Mouse (Mus musculus) hindbrain, postnatal 0 days (tissue): ENCODE measurements around the gene Ptprz1. TPM values are rescaled to one million over a fixed set of nuclear protein-coding genes. Genes with fewer than 3 reads are reported as not detected.

Source experiments
- ATAC-seq: fragments of 200-750 bp; cut with Nextera tagmentation; 2 replicates; pipeline ENCODE4 v1.8.0; 2017; ENCODE audit warnings: mild to moderate bottlenecking, moderate TSS enrichment, moderate library complexity
- DNase-seq: peaks from one replicate; pipeline ENCODE4 v3.0.0-alpha.2; 2015; ENCODE audit warnings: low spot score
- H3K27ac ChIP-seq: fragments of 300-500 bp; sonication (generic); 2 replicates; pipeline ENCODE4 v1.5.1; 2014; ENCODE audit warnings: mild to moderate bottlenecking
- H3K27me3 ChIP-seq: fragments of 300-500 bp; sonication (generic); 2 replicates; pipeline ENCODE4 v1.6.1; 2014; ENCODE audit warnings: low read length, mixed read lengths; ENCODE audit not compliant: insufficient read depth
- H3K36me3 ChIP-seq: fragments of 300-500 bp; sonication (generic); 2 replicates; pipeline ENCODE4 v1.6.1; 2014; ENCODE audit warnings: low read length, mixed read lengths; ENCODE audit not compliant: insufficient read depth
- H3K4me1 ChIP-seq: fragments of 300-500 bp; sonication (generic); 2 replicates; pipeline ENCODE4 v1.6.1; 2014; ENCODE audit warnings: antibody characterized with exemption, low read length, mixed read lengths; ENCODE audit not compliant: insufficient read depth
- H3K4me2 ChIP-seq: fragments of 300-500 bp; sonication (generic); 2 replicates; pipeline ENCODE4 v1.6.1; 2014; ENCODE audit warnings: low read depth, mild to moderate bottlenecking, low read length, moderate library complexity, mixed read lengths
- H3K4me3 ChIP-seq: fragments of 300-500 bp; sonication (generic); 2 replicates; pipeline ENCODE4 v1.5.1; 2014; ENCODE audit warnings: low read length
- H3K9ac ChIP-seq: fragments of 300-500 bp; sonication (generic); replicated peaks from 2 replicates; pipeline ENCODE4 v1.6.1; 2014; ENCODE audit warnings: mild to moderate bottlenecking, low read length, moderate library complexity, mixed read lengths
- H3K9me3 ChIP-seq: fragments of 300-500 bp; sonication (generic); 2 replicates; pipeline ENCODE4 v1.6.1; 2016; ENCODE audit warnings: low read length, mixed read lengths
- CTCF ChIP-seq: IDR thresholded peaks from 2 replicates; pipeline ENCODE4 v1.5.1; 2016; ENCODE audit warnings: antibody characterized with exemption, control low read depth, low read depth
- WGBS: fragments of 180-500 bp; shearing (Covaris S2); extraction: QIAGEN DNeasy Blood & Tissue Kit; methylation state at CpG from one replicate; pipeline ENCODE4 v1.1.7; 2014; 5-methylcytosine and 5-hydroxymethylcytosine counted together
- polyA plus RNA-seq: library from polyadenylated mRNA; unstranded; fragments of >200 nt; fragmentation: Nextera tagmentation; extraction: Ambion mirVana; gene quantifications from 2 replicates; pipeline ENCODE4 v1.2.1, GENCODE M21; 2015
- total RNA-seq: library from RNA; depleted of rRNA; stranded (reverse); fragments of >200 nt; gene quantifications from 2 replicates; pipeline ENCODE4 v1.2.3, GENCODE M21; 2014

Gene Ptprz1
- total and polyA plus RNA-seq, 2 experiments from 2014 or later = 99.1 to 173 TPM

GRCm38 (mm10) chr6:22937126-22937525, 61.8 kb downstream of the Ptprz1 start:
- Histone ChIP-seq H3K27ac (no peak overlapping the region), H3K4me1 (peaks cover 8% of the 10 kb centered on the region; the same call in 1 of the 2 replicates), H3K9ac (no peak overlapping the region), H3K27me3 (no peaks in the 10 kb centered on the region), H3K9me3 (no peaks in the 10 kb centered on the region), H3K4me2 (no peak overlapping the region), H3K36me3 (no peaks in the 10 kb centered on the region), H3K4me3 (no peak overlapping the region)
- ATAC-seq (peak; percentile 31; the same call in 1 of the 2 replicates), DNase-seq (peak; percentile 14)
- 43% methylated on average over 4 of the region's 4 CpGs for WGBS
- no peak for TF ChIP-seq CTCF

GRCm38 (mm10) chr6:22937526-22937925, 62.2 kb downstream of the Ptprz1 start:
- H3K36me3 ChIP-seq = no peaks in the 10 kb centered on the region
- no peak overlapping the region for H3K9ac ChIP-seq
- peak; percentile 73 for ATAC-seq
- WGBS = 36% methylated on average over 5 of the region's 5 CpGs
- no peak for TF ChIP-seq CTCF
- no peaks in the 10 kb centered on the region for H3K9me3 ChIP-seq
- H3K4me3 ChIP-seq = no peak overlapping the region
- H3K4me1 ChIP-seq = peaks cover 8% of the 10 kb centered on the region; the same call in 1 of the 2 replicates
- H3K27me3 ChIP-seq = no peaks in the 10 kb centered on the region
- H3K4me2 ChIP-seq = no peak overlapping the region
- no peak overlapping the region for H3K27ac ChIP-seq
- peak; percentile 45 for DNase-seq

- no peak overlapping the region for H3K27ac ChIP-seq
- H3K27me3 ChIP-seq = no peaks in the 10 kb centered on the region
- no peak overlapping the region for H3K9ac ChIP-seq
- H3K4me1 ChIP-seq = 0 out of 2 replicates have a peak, but pooled peaks cover 3% of the 10 kb centered on the region
- H3K4me3 ChIP-seq = no peak overlapping the region
- no peaks in the 10 kb centered on the region for H3K9me3 ChIP-seq
- no peak for TF ChIP-seq CTCF
- 83% methylated on average over 3 of the region's 3 CpGs for WGBS
- H3K36me3 ChIP-seq = no peaks in the 10 kb centered on the region
- no peak for DNase-seq
- ATAC-seq = no peak
- H3K4me2 ChIP-seq = no peak overlapping the region
Measured at GRCm38 (mm10) chr6:22944191-22944590, 68.9 kb downstream of the Ptprz1 start.

GRCm38 (mm10) chr6:22963374-22963773, 88.1 kb downstream of the Ptprz1 start:
- no peak for TF ChIP-seq CTCF
- Histone ChIP-seq H3K4me2 (no peak overlapping the region), H3K4me1 (no peaks in the 10 kb centered on the region), H3K4me3 (no peak overlapping the region), H3K27me3 (no peaks in the 10 kb centered on the region), H3K36me3 (no peaks in the 10 kb centered on the region), H3K27ac (no peak overlapping the region), H3K9ac (no peak overlapping the region), H3K9me3 (no peaks in the 10 kb centered on the region)
- ATAC-seq (no peak), DNase-seq (no peak)
- WGBS = 90% methylated on average over 3 of the region's 3 CpGs

DNA sequence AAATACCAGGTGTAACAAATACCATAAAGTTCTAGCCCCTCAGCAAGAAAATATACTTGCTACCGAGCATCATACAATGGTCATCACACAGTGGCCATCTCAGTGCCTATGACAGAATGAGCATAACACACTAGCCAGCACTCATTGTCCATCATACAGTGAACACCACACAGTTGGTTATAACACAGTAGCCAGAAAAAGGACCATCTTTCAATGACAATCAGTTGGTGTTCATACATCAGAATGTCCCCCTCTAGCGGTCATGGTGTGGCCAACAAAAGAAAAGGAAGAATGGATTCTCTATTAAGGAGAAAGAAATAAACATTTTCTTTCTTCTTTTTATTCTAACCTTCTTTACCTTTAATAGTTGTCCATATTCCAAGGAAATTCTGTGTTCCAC, 92.8 kb downstream of the Ptprz1 start:
- 48% methylated on average over 2 of the region's 2 CpGs for WGBS
- no peak overlapping the region for H3K4me3 ChIP-seq
- peak; percentile 73 for DNase-seq
- H3K9ac ChIP-seq = no peak overlapping the region
- ATAC-seq = no peak
- peak; percentile 67 for TF ChIP-seq CTCF
- no peak overlapping the region for H3K27ac ChIP-seq
- H3K36me3 ChIP-seq = 0 out of 2 replicates have a peak, but pooled peaks cover 3% of the 10 kb centered on the region
- no peaks in the 10 kb centered on the region for H3K9me3 ChIP-seq
- no peak overlapping the region for H3K4me2 ChIP-seq
- no peaks in the 10 kb centered on the region for H3K27me3 ChIP-seq
- no peaks in the 10 kb centered on the region for H3K4me1 ChIP-seq

DNA sequence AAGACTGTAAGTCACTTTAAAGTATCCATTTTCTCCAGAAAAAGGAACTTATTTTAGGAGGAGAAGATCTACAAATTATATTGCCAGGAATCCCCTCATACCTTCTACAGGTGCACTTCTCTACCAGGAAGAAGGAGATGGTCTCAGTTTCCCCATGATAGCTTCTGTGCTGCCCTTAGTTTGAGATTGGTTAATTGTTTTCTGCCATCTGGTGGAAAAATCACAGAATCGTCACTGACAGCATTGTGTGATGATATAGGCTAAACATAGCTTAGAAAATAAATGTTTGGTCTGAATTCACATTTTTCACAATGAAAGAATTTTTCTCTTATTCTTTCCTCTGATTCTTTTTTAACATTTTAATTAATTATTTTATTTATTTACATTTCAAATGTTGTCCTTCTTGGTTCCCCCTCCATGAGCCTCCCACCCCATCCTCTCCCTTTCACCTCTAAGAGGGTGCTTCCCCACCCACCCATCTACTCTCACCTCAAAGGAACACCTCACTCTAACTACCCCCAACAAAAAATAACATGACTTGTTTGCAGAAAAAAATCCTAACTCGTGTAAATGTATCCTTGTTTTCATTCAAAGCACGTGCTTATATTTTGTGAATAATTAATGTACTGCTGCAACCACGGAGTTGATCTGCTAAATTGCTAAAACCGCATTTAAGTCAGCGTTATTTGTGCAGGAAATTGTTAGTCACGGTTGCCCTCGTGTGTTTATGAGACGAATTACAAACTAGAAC, 108.6 kb downstream of the Ptprz1 start:
- Histone ChIP-seq H3K4me3 (no peak overlapping the region), H3K9me3 (peaks cover 3% of the 10 kb centered on the region; the same call in 1 of the 2 replicates), H3K4me1 (no peaks in the 10 kb centered on the region), H3K27me3 (no peaks in the 10 kb centered on the region), H3K9ac (no peak overlapping the region), H3K27ac (no peak overlapping the region), H3K36me3 (no peaks in the 10 kb centered on the region), H3K4me2 (peak overlapping the region; percentile 35)
- WGBS = 4% methylated on average over 9 of the region's 9 CpGs
- ATAC-seq = peak; percentile 77
- peak; percentile 86 for DNase-seq
- peak; percentile 65 for TF ChIP-seq CTCF
